Mouse (Mus musculus): ENCODE results near the gene Smim6.

Smim6 gene

DNA sequence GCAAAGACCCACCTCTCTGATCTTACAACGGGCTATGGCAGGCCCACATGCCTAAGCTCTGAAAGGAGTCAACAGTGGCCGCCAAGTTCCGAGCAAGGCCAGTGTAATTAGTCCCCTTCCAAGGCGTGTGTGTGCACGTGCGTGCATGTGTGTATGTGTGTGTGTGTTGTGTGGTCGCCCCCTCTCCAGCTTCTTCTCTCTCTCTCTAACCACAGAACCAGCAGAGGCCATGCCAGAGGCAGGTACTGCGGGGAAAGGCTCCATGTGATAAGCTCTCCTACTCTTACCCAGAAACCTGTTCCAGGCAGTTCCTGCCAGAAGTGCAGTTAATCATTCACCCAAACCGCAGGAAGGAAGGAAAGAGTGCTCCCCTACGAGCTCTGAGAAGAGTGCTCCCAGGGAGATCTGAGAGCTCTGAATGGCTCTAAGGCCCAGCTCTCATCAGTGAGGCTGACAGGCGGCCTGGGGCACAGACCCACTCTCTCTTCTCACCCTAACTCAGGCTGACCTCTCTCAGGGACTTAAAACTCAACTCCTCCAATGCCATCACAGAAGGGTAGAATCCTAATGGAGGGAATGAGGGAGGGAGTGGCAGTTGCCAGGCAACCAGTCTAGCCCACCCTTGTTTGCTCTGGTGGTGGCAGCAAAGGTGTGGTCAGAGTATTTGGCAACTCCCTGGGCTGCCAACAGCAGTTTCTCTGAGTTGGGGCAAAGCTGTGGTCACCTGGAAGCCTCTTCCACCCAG lies at the start of gene Smim6:
Gene Smim6, plus strand, starts transcription at position 386 of the 745 bp plus-strand sequence.
- in situ Hi-C loops (cut with MboI; ENCODE audit: low sequenced_read_pairs): no loop called here

DNA sequence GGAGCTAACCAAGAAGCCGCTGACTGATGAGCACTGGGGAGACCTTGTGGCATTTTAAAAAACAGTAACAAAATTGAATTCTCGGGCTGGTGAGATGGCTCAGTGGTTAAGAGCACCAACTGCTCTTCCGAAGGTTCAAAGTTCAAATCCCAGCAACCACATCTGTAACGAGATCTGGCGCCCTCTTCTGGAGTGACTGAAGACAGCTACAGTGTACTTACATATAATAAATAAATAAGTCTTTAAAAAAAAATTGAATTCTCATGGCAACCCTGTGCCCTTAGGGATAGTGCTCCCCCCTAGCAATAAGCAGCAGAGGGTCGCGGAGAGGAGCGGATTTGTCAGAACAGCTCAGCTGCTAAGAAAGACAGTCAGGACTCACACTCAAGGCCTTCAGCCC lies 47.9 kb upstream of the Smim6 start:
- in situ Hi-C loops (cut with MboI; ENCODE audit: low sequenced_read_pairs): no loop called here

- in situ Hi-C loops (cut with MboI; ENCODE audit: low sequenced_read_pairs): no loop called here
Measured at GRCm38 (mm10) chr11:115869393-115869792, 42.4 kb upstream of the Smim6 start.

GRCm38 (mm10) chr11:115872437-115872836 lies 39.4 kb upstream of the Smim6 start:
- in situ Hi-C loops (cut with MboI; ENCODE audit: low sequenced_read_pairs): no loop called here

GRCm38 (mm10) chr11:115875935-115876334 lies 35.9 kb upstream of the Smim6 start:
- in situ Hi-C loops (cut with MboI; ENCODE audit: low sequenced_read_pairs): no loop called here

DNA sequence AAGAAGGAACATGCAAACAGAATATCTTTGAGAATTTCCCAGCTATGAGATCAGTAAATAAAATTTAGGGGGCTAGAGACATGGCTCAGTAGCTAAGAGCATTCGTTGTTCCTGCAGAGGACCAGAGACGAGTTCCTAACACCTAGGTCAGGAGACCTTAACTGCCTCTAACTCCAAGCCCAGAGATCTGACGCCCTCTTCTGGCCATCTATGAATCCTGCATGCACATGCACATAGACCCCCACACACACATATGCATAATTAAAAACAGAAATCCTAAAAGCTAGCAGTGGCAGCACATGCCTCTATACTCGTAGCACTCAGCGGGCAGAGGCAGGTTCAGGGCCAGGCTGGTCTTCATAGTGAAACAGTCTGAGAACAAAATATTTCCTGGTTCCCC lies 35.4 kb upstream of the Smim6 start:
- in situ Hi-C loops (cut with MboI; ENCODE audit: low sequenced_read_pairs): no loop called here

GRCm38 (mm10) chr11:115877174-115877755 lies 34.6 kb upstream of the Smim6 start:
- in situ Hi-C loops (cut with MboI; ENCODE audit: low sequenced_read_pairs): no loop called here

DNA sequence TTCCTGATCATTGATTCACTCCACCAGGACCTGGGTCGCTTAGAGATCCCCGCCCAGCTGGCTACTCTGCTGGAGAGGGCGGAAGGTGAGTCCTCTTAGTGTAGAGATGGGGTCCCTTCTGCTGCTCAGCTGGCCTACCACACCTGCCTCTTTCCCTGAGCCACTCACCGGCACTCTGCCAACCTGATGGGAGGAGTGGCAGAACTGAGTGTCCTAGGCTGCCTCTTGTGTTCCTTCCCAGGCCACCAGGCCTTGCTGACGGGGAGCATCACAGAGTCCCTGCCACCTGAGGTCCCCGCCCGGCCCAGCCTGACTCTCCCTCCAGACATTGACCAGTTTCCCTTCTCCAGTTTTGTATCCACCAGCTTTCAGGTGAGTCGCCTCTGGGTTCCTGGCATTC lies 33.7 kb upstream of the Smim6 start:
- in situ Hi-C loops (cut with MboI; ENCODE audit: low sequenced_read_pairs): no loop called here

- in situ Hi-C loops (cut with MboI; ENCODE audit: low sequenced_read_pairs): no loop called here
Measured at GRCm38 (mm10) chr11:115881002-115881401, 30.8 kb upstream of the Smim6 start.

- in situ Hi-C loops (cut with MboI; ENCODE audit: low sequenced_read_pairs): no loop called here
Measured at GRCm38 (mm10) chr11:115883251-115883650, 28.6 kb upstream of the Smim6 start.

DNA sequence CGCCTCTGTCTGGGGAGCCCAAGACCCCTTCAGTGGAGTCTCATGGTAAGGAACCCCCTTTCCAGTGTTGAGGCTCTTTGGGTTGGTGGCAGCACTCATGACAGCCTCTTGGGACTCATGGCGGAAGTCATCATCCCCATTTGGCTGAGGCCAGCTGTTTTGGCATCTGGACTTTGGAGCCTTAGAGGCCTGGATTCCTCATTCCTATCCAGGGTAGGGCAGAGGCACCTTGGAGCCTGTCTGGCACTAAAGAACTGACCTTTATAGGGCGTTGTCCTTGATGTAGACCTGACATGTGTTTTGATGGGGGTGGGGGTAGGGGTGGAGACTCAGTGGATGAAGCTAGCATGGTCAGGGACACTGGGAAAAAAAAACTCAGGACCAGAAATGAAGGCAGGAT lies 27.5 kb upstream of the Smim6 start:
- in situ Hi-C loops (cut with MboI; ENCODE audit: low sequenced_read_pairs): no loop called here

GRCm38 (mm10) chr11:115885281-115885680 lies 26.5 kb upstream of the Smim6 start:
- in situ Hi-C loops (cut with MboI; ENCODE audit: low sequenced_read_pairs): no loop called here

DNA sequence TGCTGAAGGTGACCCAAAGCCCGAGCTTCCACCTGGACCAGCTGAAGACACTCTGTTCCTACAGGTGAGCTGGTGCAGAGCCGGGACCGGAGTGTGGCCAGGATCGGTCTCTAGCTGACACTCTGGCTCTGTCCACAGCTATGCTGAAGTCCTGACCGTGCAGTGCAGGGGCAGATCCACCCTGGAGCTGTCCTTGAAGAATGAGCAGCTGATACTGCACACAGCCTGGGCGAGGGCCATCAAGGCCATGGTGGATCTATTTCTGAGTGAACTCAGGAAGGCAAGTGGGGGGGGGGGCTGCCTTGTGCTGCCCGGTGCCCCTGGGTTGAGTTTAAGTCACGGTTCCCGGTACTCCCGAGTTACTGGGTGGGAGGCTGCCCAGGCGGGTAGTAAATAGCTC lies 25.4 kb upstream of the Smim6 start:
- in situ Hi-C loops (cut with MboI; ENCODE audit: low sequenced_read_pairs): no loop called here

DNA sequence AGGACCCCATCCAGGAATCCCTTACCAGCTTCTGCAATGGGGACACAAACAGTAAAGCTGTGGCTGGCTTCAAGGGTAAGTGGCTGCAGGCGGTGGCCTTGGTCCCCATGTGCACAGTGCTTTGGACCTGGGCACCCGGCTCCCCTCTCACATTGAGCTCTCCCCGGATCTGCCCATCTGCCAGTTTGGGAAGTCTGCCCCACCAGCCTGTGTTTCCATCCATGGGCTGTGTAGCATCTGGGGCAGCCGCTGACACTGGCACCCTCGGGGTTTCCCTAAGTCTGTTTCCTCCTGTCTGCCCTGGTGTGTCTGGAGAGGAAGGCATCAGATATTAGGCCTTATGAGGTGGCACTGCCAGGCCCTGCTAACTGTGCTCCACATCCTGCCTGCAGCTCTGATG lies 23.8 kb upstream of the Smim6 start:
- in situ Hi-C loops (cut with MboI; ENCODE audit: low sequenced_read_pairs): no loop called here

DNA sequence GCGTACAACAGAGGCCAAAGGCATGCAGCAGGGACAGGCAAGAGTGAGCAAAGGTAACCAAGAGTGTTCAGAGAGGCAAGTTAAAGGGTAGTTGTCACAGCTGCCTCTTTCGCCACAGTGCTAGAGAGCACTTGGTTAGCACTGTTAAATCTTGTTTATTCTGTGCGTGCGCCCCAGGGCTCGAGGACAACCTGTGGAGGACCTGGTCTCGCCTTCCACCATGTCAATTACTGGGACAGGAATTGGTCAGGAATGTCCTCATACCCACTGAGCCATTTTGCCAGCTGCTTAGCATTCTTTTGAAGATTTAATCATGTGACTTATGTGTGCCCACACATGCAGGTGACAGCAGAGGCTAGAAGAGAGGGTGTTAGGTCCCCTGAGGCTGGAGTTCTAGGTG lies 22.7 kb upstream of the Smim6 start:
- in situ Hi-C loops (cut with MboI; ENCODE audit: low sequenced_read_pairs): no loop called here

GRCm38 (mm10) chr11:115892213-115892612 lies 19.6 kb upstream of the Smim6 start:
- in situ Hi-C loops (cut with MboI; ENCODE audit: low sequenced_read_pairs): no loop called here

DNA sequence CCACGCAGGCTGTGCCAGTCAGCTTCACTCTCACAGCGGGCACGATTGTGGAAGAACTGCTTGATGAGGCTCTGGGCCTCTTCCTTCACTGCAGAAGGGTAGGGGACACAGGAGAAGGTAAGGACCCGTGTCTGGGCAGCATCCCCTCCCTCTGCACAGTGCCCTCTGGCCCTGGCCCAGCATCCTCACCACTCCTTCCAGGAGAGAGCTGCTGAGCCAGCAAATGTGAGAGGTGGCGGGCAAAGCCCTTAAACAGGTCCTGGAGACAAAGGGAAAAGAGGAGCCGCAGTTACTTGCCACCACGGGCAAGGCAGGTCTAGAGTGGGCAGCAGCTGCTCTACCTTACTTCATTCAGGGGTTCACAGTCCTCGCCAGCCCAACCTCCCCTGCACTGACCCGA lies 18.7 kb upstream of the Smim6 start:
- in situ Hi-C loops (cut with MboI; ENCODE audit: low sequenced_read_pairs): no loop called here

DNA sequence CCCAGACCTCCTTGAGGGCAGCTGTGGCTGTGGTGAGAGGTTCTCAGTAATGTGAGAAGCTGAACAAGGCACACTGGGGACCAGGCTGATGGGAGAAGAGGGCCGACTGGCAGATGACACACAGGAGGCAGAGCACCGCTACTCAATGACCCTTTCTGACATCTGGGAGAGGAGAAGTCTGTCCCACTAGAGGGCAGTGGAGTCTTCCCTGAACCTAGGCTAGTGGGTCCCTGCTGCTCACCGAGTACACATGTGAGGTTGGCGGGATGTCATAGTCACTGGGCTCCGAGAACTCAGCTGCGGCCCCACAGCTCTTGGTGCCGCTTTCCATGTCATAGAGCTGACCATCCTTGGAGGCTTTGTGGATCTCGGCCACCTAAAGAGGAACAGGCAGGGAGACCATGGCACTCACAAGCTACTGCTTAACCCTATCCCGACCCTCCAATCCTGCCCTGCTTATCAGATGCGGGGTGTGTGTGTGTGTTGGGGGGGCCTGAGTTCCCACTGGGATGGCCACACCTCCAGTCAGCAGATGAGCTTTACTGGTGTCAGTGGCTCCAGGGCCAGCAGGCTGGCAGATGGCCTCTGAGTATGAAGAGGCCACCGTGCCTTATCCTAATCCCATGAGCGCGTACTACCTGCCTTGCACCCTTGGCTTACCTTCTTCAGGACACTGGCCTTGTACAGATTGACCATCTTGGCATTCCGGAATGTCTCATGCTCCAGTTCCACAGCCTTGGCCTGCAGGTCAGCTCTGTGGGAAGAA lies 16.9 kb upstream of the Smim6 start:
- in situ Hi-C loops (cut with MboI; ENCODE audit: low sequenced_read_pairs): no loop called here

GRCm38 (mm10) chr11:115898446-115898845 lies 13.4 kb upstream of the Smim6 start:
- in situ Hi-C loops (cut with MboI; ENCODE audit: low sequenced_read_pairs): no loop called here

DNA sequence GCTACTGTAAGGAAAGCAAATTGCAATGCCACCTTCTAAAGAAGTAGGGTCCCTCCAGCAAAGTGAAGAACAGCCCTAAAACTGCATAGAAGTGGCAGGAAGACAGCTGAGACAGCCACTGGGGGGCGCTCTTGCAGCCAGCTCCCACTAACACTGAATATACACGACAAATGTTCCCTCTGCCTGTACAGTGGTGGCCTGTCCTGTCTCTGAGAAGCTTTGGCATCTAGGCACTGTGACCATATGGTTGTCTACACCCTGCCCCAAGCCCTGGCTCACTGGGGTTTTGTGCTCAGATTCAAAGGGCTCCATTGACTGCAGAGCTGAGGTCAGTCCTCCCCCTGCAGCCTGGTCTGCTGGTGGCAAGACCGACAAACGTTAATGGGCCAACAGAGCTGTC lies 12.9 kb upstream of the Smim6 start:
- in situ Hi-C loops (cut with MboI; ENCODE audit: low sequenced_read_pairs): no loop called here

DNA sequence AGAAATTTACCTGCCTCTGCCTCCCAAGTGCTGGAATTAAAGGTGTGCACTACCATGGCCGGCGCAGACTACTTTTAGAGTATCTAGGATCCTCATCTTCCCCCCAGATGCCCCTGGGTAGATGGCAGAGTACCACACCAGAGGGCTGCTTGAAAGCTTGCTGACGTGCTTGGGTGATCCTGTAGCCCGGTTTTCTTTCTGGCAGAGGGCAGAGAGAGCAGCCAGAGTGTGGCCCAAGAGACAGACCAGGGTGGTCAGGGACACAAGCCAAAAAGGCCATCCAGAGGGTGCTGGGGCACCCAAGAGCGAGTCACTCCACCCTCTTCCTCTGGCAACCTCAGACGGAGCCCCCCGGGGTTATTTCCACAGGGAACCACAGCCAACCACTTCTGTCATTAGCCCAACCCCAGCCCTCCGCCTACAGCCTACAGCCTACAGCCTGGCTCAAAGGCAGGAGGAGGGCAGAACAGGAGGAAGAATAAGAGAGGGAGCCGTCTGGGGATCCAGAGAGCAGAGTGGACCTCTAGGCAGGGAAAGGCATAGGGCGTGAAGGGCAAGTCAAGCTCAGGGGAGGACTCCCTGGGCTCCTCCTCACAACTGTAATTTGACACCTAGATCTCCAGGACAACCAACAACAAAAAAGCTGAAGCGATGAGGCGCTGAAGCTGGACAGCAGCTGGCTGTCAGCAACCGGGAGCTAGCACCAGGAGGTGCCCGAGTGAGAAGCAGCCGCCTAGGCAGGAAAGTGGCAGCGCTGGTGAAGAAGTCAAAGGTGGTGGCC lies 12.1 kb upstream of the Smim6 start, which contains the start of gene Smim5:
Gene Smim5, plus strand, starts transcription at position 481 of the 781 bp plus-strand sequence.
- in situ Hi-C loops (cut with MboI; ENCODE audit: low sequenced_read_pairs): no loop called here

Data from CH12F3 (cell line).